22 mouse cellular contexts compared by ENCODE assay signal in genomic region chr16:76355267-76355666, GRCm38 (mm10). TPM values are rescaled to one million over a fixed set of nuclear protein-coding genes. Genes with fewer than 3 reads are reported as not detected.
DNase-seq lines count a peak whose midpoint lies in the region; ATAC-seq and TF ChIP-seq lines count a peak whose summit lies in the region.
"Had no signal": no experiment of that assay in that cellular context is flagged by ENCODE, and none has a peak within 500 bp of the region (broad histone marks: within the 10 kb centered on the region; RNA-seq: fewer than 3 reads in every experiment).

No protein-coding gene starts in this region.

- H3K36me3 ChIP-seq in intestine, postnatal 0 days (ENCODE audit: control insufficient read depth, insufficient read depth): peaks cover 9% of the 10 kb centered on the region
- no peaks in the 10 kb centered on the region; the same call in 1 of the 2 replicates for H3K36me3 ChIP-seq in intestine, embryonic 15.5 days
- H3K36me3 ChIP-seq: embryonic facial prominence, embryonic 15.5 days; hindbrain, embryonic 12.5 days; neural tube, embryonic 12.5 days had no signal

- H3K27me3 ChIP-seq in intestine, postnatal 0 days (replicated peaks; ENCODE audit: control insufficient read depth, insufficient read depth, low read length): no peaks in the 10 kb centered on the region
- no peaks in the 10 kb centered on the region for H3K27me3 ChIP-seq in intestine, embryonic 15.5 days (replicated peaks)
- H3K27me3 ChIP-seq: embryonic facial prominence, embryonic 15.5 days; hindbrain, embryonic 12.5 days; limb, embryonic 12.5 days; megakaryocyte, embryonic 14.5 days; midbrain, embryonic 13.5 days; neural tube, embryonic 12.5 days had no signal

- no peak for TF ChIP-seq CTCF in intestine, postnatal 0 days (IDR thresholded peaks at IDR 0.05; ENCODE audit: low read depth)

- no peak overlapping the region for H3K4me3 ChIP-seq in intestine, postnatal 0 days (ENCODE audit: low read depth, low read length)
- H3K4me3 ChIP-seq in intestine, embryonic 15.5 days (replicated peaks): no peak overlapping the region
- H3K4me3 ChIP-seq: embryonic facial prominence, embryonic 15.5 days; hindbrain, embryonic 12.5 days; limb, embryonic 12.5 days; midbrain, embryonic 13.5 days; neural tube, embryonic 12.5 days had no signal

- DNase-seq in CD4-positive, CD25-positive, alpha-beta regulatory T cell, adult 2 months (ENCODE audit: low read depth, low spot score): peak; percentile 61
- peak; percentile 76 for DNase-seq in induced T-regulatory cell, adult 2 months (ENCODE audit: low read depth)
- no peak for DNase-seq in adrenal gland, adult (ENCODE audit: inconsistent age in 2 of 2, low spot score in 1 of 2)
- DNase-seq in gastrocnemius, adult 18-20 months (ENCODE audit: low spot score): no peak
- DNase-seq: adrenal gland, postnatal 25 days; cerebellum, adult 8-10 months; cerebellum, postnatal 36 days; gastrocnemius, postnatal 14 days; kidney, postnatal 25 days; lung, adult 2 months; lung, postnatal 14 days had no signal

- no peak for ATAC-seq in intestine, postnatal 0 days
- no peak for ATAC-seq in intestine, embryonic 15.5 days
- 0 out of 2 replicates have a peak, but pooled peaks have one; percentile 29 for ATAC-seq in megakaryocyte progenitor cell, adult 5-6 weeks (replicated peaks; ENCODE audit: poor library complexity)
- ATAC-seq: forebrain, embryonic 14.5 days; midbrain, embryonic 13.5 days had no signal

- no peaks in the 10 kb centered on the region for H3K9me3 ChIP-seq in intestine, postnatal 0 days (ENCODE audit: control insufficient read depth)
- no peaks in the 10 kb centered on the region for H3K9me3 ChIP-seq in intestine, embryonic 15.5 days
- H3K9me3 ChIP-seq: embryonic facial prominence, embryonic 15.5 days; hindbrain, embryonic 12.5 days; limb, embryonic 12.5 days; megakaryocyte, embryonic 14.5 days; midbrain, embryonic 13.5 days; neural tube, embryonic 12.5 days had no signal

- peaks cover 17% of the 10 kb centered on the region for H3K4me1 ChIP-seq in intestine, postnatal 0 days (replicated peaks; ENCODE audit: control insufficient read depth, insufficient read depth, low read length)
- H3K4me1 ChIP-seq in intestine, embryonic 15.5 days (replicated peaks): peaks cover 8% of the 10 kb centered on the region; the same call in 1 of the 2 replicates

- 68% methylated on average over 5 of the region's 5 CpGs for WGBS in intestine, postnatal 0 days
- WGBS in intestine, embryonic 15.5 days: 83% methylated on average over 5 of the region's 5 CpGs

- 0 out of 2 replicates have a peak overlapping the region, but pooled peaks have one; percentile 2 for H3K27ac ChIP-seq in intestine, postnatal 0 days (ENCODE audit: low read depth, low read length)
- no peak overlapping the region for H3K27ac ChIP-seq in intestine, embryonic 15.5 days
- H3K27ac ChIP-seq: embryonic facial prominence, embryonic 15.5 days; hindbrain, embryonic 12.5 days; limb, embryonic 12.5 days; midbrain, embryonic 13.5 days; neural tube, embryonic 12.5 days had no signal

- no peak overlapping the region for H3K9ac ChIP-seq in intestine, postnatal 0 days (ENCODE audit: low read depth, low read length)
- H3K9ac ChIP-seq in intestine, embryonic 15.5 days: no peak overlapping the region
- H3K9ac ChIP-seq: embryonic facial prominence, embryonic 15.5 days; hindbrain, embryonic 12.5 days; limb, embryonic 12.5 days; midbrain, embryonic 13.5 days; neural tube, embryonic 12.5 days had no signal

- H3K4me2 ChIP-seq in intestine, postnatal 0 days (replicated peaks; ENCODE audit: low read depth): no peak overlapping the region
- no peak overlapping the region for H3K4me2 ChIP-seq in intestine, embryonic 15.5 days (replicated peaks)
- H3K4me2 ChIP-seq: embryonic facial prominence, embryonic 15.5 days; heart, embryonic 11.5 days; hindbrain, embryonic 12.5 days; limb, embryonic 12.5 days; midbrain, embryonic 13.5 days; neural tube, embryonic 12.5 days had no signal

RNA-seq across cellular contexts. Expression of gene Nrip1, which starts 18.4 kb away (rescaled TPM):
- polyA plus RNA-seq in intestine, postnatal 0 days (2015; fragmentation: Nextera tagmentation; extraction: Ambion mirVana): 27.8 and 31.1 TPM in 2 replicates
- 34.5 and 36.6 TPM in 2 replicates for polyA plus RNA-seq in intestine, embryonic 15.5 days (2015; fragmentation: Nextera tagmentation; extraction: Ambion mirVana)
- total RNA-seq in megakaryocyte progenitor cell, adult 5-6 weeks (2015): 18.5 and 24.2 TPM in 2 replicates
- total RNA-seq in megakaryocyte progenitor cell, adult 5-6 weeks (2017): 11.0 and 14.3 TPM in 2 replicates
- total RNA-seq in gastrocnemius, adult 18-20 months (2021): 10 to 100 TPM; 32.8 to 45.6 TPM

Comparison
In these comparisons a context has a peak if more than half of its experiments do, and no peak if none do; other contexts are left out.
1. DNase-seq: peak in CD4-positive, CD25-positive, alpha-beta regulatory T cell, adult 2 months (single experiment) and induced T-regulatory cell, adult 2 months (single experiment); none in adrenal gland, adult (0 of 2) and gastrocnemius, adult 18-20 months (single experiment).